Mouse (Mus musculus) erythroblast, embryonic 14.5 days (primary cell): ENCODE results near the gene Vmn1r45.

Experiments used
- GATA1 ChIP-seq: IDR thresholded peaks from 2 replicates; pipeline ENCODE4 v1.6.1; 2012; ENCODE audit warnings: low read length, inconsistent platforms, mixed read lengths
- TAL1 ChIP-seq: IDR thresholded peaks from 3 replicates; pipeline ENCODE4 v1.6.1; 2012; ENCODE audit warnings: low read length, inconsistent platforms, mixed read lengths

GRCm38 (mm10) chr6:89940926-89941325 is 528 bp upstream of the Vmn1r45 start:
- TF ChIP-seq TAL1, result no peak
- TF ChIP-seq GATA1, result no peak
